Mouse (Mus musculus) bone marrow macrophage, adult 2 months (primary cell): Measurements from ENCODE around the gene Fsd1l. TPM values are rescaled to one million over a fixed set of nuclear protein-coding genes. Genes with fewer than 3 reads are reported as not detected.

ENCODE experiments used
- H3K27ac ChIP-seq: 2 replicates; pipeline ENCODE4 v1.5.1; 2012; ENCODE audit warnings: low read depth, low read length; ENCODE audit not compliant: insufficient read depth
- H3K4me1 ChIP-seq: 2 replicates; pipeline ENCODE4 v1.6.1; 2012; ENCODE audit warnings: low read length; ENCODE audit not compliant: control insufficient read depth, insufficient read depth
- H3K4me3 ChIP-seq: 2 replicates; pipeline ENCODE4 v1.5.1; 2012; ENCODE audit warnings: mild to moderate bottlenecking, low read length, moderate library complexity; ENCODE audit not compliant: insufficient read depth
- CTCF ChIP-seq: IDR thresholded peaks from 2 replicates; pipeline ENCODE4 v1.5.1; 2012; ENCODE audit warnings: low read depth, mild to moderate bottlenecking, low read length, moderate library complexity
- POLR2A ChIP-seq: IDR thresholded peaks from 2 replicates; pipeline ENCODE4 v1.6.1; 2012; ENCODE audit warnings: mild to moderate bottlenecking, low read depth, low read length, borderline replicate concordance
- polyA plus RNA-seq: library from polyadenylated mRNA; stranded (reverse); fragments of >200 nt; gene quantifications from 2 replicates; pipeline ENCODE4 v1.2.4, GENCODE M21; 2012; ENCODE audit not compliant: missing spikeins, insufficient read depth, insufficient read length

The Fsd1l gene
- polyA plus RNA-seq, 1 experiment: 4.1 TPM

- Histone ChIP-seq H3K4me3 (no peak overlapping the region), H3K4me1 (peaks cover 8% of the 10 kb centered on the region), H3K27ac (no peak overlapping the region)
- TF ChIP-seq POLR2A (no peak), CTCF (no peak)
Observed at GRCm38 (mm10) chr4:53595246-53596062, 35.8 kb upstream of the Fsd1l start.

- H3K4me1 ChIP-seq: peaks cover 8% of the 10 kb centered on the region
- no peak overlapping the region for H3K4me3 ChIP-seq
- TF ChIP-seq CTCF (no peak), POLR2A (no peak)
- H3K27ac ChIP-seq: no peak overlapping the region
Observed at GRCm38 (mm10) chr4:53596063-53596895, 35.0 kb upstream of the Fsd1l start.

GRCm38 (mm10) chr4:53600462-53600861 is 30.8 kb upstream of the Fsd1l start:
- Histone ChIP-seq H3K27ac (no peak overlapping the region), H3K4me3 (no peak overlapping the region), H3K4me1 (peaks cover 6% of the 10 kb centered on the region)
- TF ChIP-seq CTCF (no peak), POLR2A (no peak)

- no peak for TF ChIP-seq CTCF
- no peak for TF ChIP-seq POLR2A
- H3K4me1 ChIP-seq: no peaks in the 10 kb centered on the region
- no peak overlapping the region for H3K27ac ChIP-seq
- no peak overlapping the region for H3K4me3 ChIP-seq
Observed at GRCm38 (mm10) chr4:53614576-53615225, 16.6 kb upstream of the Fsd1l start.

- Histone ChIP-seq H3K4me1 (no peaks in the 10 kb centered on the region), H3K27ac (no peak overlapping the region)
- TF ChIP-seq CTCF (no peak), POLR2A (no peak)
Observed at GRCm38 (mm10) chr4:53617968-53618367, 13.3 kb upstream of the Fsd1l start.

GRCm38 (mm10) chr4:53620104-53620503 is 11.2 kb upstream of the Fsd1l start:
- Histone ChIP-seq H3K27ac (no peak overlapping the region), H3K4me3 (no peak overlapping the region), H3K4me1 (no peaks in the 10 kb centered on the region)
- no peak for TF ChIP-seq POLR2A
- no peak for TF ChIP-seq CTCF

More at GRCm38 (mm10) chr4:53617968-53618367, 13.3 kb upstream of the Fsd1l start:
- H3K4me3 ChIP-seq: no peak overlapping the region

- no peak overlapping the region for H3K4me3 ChIP-seq
- no peak for TF ChIP-seq CTCF
- no peak overlapping the region for H3K27ac ChIP-seq
- H3K4me1 ChIP-seq: no peaks in the 10 kb centered on the region
Observed at GRCm38 (mm10) chr4:53621084-53621483, 10.2 kb upstream of the Fsd1l start.

GRCm38 (mm10) chr4:53621490-53621889 is 9.8 kb upstream of the Fsd1l start:
- no peaks in the 10 kb centered on the region for H3K4me1 ChIP-seq
- H3K27ac ChIP-seq: no peak overlapping the region
- H3K4me3 ChIP-seq: no peak overlapping the region
- TF ChIP-seq POLR2A: no peak
- TF ChIP-seq CTCF: no peak

- H3K4me1 ChIP-seq: no peaks in the 10 kb centered on the region
- H3K27ac ChIP-seq: no peak overlapping the region
- TF ChIP-seq CTCF (no peak), POLR2A (no peak)
- no peak overlapping the region for H3K4me3 ChIP-seq
Observed at GRCm38 (mm10) chr4:53623711-53624110, 7.6 kb upstream of the Fsd1l start.

GRCm38 (mm10) chr4:53624816-53625215 is 6.5 kb upstream of the Fsd1l start:
- Histone ChIP-seq H3K27ac (no peak overlapping the region), H3K4me3 (no peak overlapping the region), H3K4me1 (no peaks in the 10 kb centered on the region)
- no peak for TF ChIP-seq POLR2A
- no peak for TF ChIP-seq CTCF

GRCm38 (mm10) chr4:53625263-53625662 is 6.0 kb upstream of the Fsd1l start:
- Histone ChIP-seq H3K4me1 (no peaks in the 10 kb centered on the region), H3K27ac (no peak overlapping the region), H3K4me3 (no peak overlapping the region)
- TF ChIP-seq CTCF (no peak), POLR2A (no peak)
